Comparison of ENCODE assay signal across 24 mouse cellular contexts in the genomic region with DNA sequence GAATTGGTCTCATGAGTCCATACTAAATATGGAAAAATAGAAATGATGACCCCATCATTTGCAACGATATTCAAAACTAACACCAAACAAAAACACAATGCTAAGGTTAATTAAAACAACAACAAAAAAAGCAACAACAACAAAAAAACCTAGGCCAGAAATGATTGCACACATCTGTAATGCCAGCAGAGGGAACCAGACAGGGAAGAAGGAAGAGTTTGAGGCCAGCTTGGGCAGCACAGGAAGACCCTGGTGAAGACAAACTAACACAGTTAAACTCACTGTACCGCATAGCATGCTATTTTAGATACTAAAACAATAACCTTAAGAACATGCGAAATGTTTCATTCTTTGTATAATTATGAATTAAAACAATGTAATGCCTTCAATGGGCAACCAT.
DNase-seq lines count a peak whose midpoint lies in the region; ATAC-seq and TF ChIP-seq lines count a peak whose summit lies in the region.
"Had no signal": no experiment of that assay in that cellular context is flagged by ENCODE, and none has a peak within 500 bp of the region (broad histone marks: within the 10 kb centered on the region; RNA-seq: fewer than 3 reads in every experiment).

No protein-coding gene starts in this region.

- no peak overlapping the region for H3K4me3 ChIP-seq in gastrocnemius, adult 2 months
- no peak overlapping the region for H3K4me3 ChIP-seq in layer of hippocampus, adult 2 months
- no peak overlapping the region for H3K4me3 ChIP-seq in midbrain, postnatal 0 days (ENCODE audit: low read depth, low read length)
- no peak overlapping the region for H3K4me3 ChIP-seq in midbrain, embryonic 16.5 days (ENCODE audit: low read depth, low read length)
- H3K4me3 ChIP-seq: forebrain, embryonic 10.5 days; heart, embryonic 15.5 days had no signal

- H3K4me2 ChIP-seq in midbrain, postnatal 0 days (ENCODE audit: low read depth, low read length, poor library complexity, severe bottlenecking) = no peak overlapping the region
- H3K4me2 ChIP-seq in midbrain, embryonic 16.5 days (ENCODE audit: low read length) = no peak overlapping the region
- H3K4me2 ChIP-seq: heart, embryonic 15.5 days had no signal

- peak; percentile 34; the same call in 1 of the 2 replicates for TF ChIP-seq CTCF in gastrocnemius, adult 2 months (IDR thresholded peaks at IDR 0.05)
- peak; percentile 61 for TF ChIP-seq CTCF in layer of hippocampus, adult 2 months (conservative IDR thresholded peaks at IDR 0.05)
- peak; percentile 45 for TF ChIP-seq CTCF in midbrain, postnatal 0 days (IDR thresholded peaks at IDR 0.05)

- H3K36me3 ChIP-seq in midbrain, postnatal 0 days (ENCODE audit: insufficient read depth, low read length) = no peaks in the 10 kb centered on the region
- H3K36me3 ChIP-seq in midbrain, embryonic 16.5 days (ENCODE audit: control insufficient read depth, insufficient read depth, low read length) = no peaks in the 10 kb centered on the region
- H3K36me3 ChIP-seq: forebrain, embryonic 10.5 days; heart, embryonic 15.5 days had no signal

- no peaks in the 10 kb centered on the region for H3K9me3 ChIP-seq in midbrain, postnatal 0 days (ENCODE audit: low read length)
- H3K9me3 ChIP-seq in midbrain, embryonic 16.5 days (replicated peaks; ENCODE audit: control insufficient read depth, low read length, poor library complexity, severe bottlenecking) = no peaks in the 10 kb centered on the region
- H3K9me3 ChIP-seq: forebrain, embryonic 10.5 days; heart, embryonic 15.5 days had no signal

- 89% methylated on average over 3 of the region's 3 CpGs for WGBS in midbrain, postnatal 0 days
- 91% methylated on average over 3 of the region's 3 CpGs for WGBS in midbrain, embryonic 16.5 days

- H3K27ac ChIP-seq in gastrocnemius, adult 2 months = no peak overlapping the region
- H3K27ac ChIP-seq in layer of hippocampus, adult 2 months = no peak overlapping the region
- H3K27ac ChIP-seq in midbrain, postnatal 0 days (ENCODE audit: low read depth, low read length) = no peak overlapping the region
- no peak overlapping the region for H3K27ac ChIP-seq in midbrain, embryonic 16.5 days (ENCODE audit: low read length)
- H3K27ac ChIP-seq: forebrain, embryonic 10.5 days; heart, embryonic 15.5 days; macrophage had no signal

- intact Hi-C loops in gastrocnemius, adult 2 months (cut with DNase I) = no loop called here

- no peak for DNase-seq in gastrocnemius, adult 2 months
- DNase-seq in gastrocnemius, postnatal 25 days = no peak
- no peak for DNase-seq in layer of hippocampus, adult 2 months (ENCODE audit: low spot score in 2 of 2)
- DNase-seq in layer of hippocampus, postnatal 10 days (ENCODE audit: low spot score in 2 of 2) = no peak
- no peak for DNase-seq in midbrain, postnatal 0 days (ENCODE audit: low spot score)
- DNase-seq: adrenal gland, postnatal 36 days; cerebellum, adult 2 months; cerebellum, postnatal 36 days; heart, adult 18-20 months; kidney, adult 8-10 months; kidney, postnatal 4 days; lung, adult 18-20 months; midbrain, embryonic 14.5 days; right cerebral cortex, postnatal 14 days; spleen, adult 18-20 months; thymus, adult 18-20 months; thymus, postnatal 4 days had no signal

- no peaks in the 10 kb centered on the region for H3K27me3 ChIP-seq in midbrain, postnatal 0 days (ENCODE audit: insufficient read depth, low read length)
- H3K27me3 ChIP-seq in midbrain, embryonic 16.5 days (ENCODE audit: control insufficient read depth, insufficient read depth, low read depth, low read length) = no peaks in the 10 kb centered on the region
- H3K27me3 ChIP-seq: heart, embryonic 15.5 days had no signal

- H3K9ac ChIP-seq in midbrain, postnatal 0 days (replicated peaks; ENCODE audit: low read length, poor library complexity, severe bottlenecking) = no peak overlapping the region
- H3K9ac ChIP-seq in midbrain, embryonic 16.5 days (ENCODE audit: low read depth, low read length) = no peak overlapping the region
- H3K9ac ChIP-seq: heart, embryonic 15.5 days had no signal

- ATAC-seq in midbrain, postnatal 0 days (ENCODE audit: low FRiP score) = no peak
- no peak for ATAC-seq in midbrain, embryonic 16.5 days
- no peak for ATAC-seq in CD4-positive, CD25-positive, alpha-beta regulatory T cell, adult 4 months
- ATAC-seq in monocyte, adult 5-6 weeks (replicated peaks; ENCODE audit: insufficient number of reproducible peaks, low FRiP score, low TSS enrichment, poor library complexity, severe bottlenecking) = no peak
- ATAC-seq: activated CD4-positive, CD25-positive, alpha-beta regulatory T cell, adult 4 months had no signal

- no peaks in the 10 kb centered on the region; the same call in 1 of the 2 replicates for H3K4me1 ChIP-seq in midbrain, postnatal 0 days (ENCODE audit: insufficient read depth, low read length)
- no peaks in the 10 kb centered on the region for H3K4me1 ChIP-seq in midbrain, embryonic 16.5 days (ENCODE audit: control insufficient read depth, insufficient read depth, low read length)
- H3K4me1 ChIP-seq: forebrain, embryonic 10.5 days; heart, embryonic 15.5 days had no signal
